Mouse (Mus musculus) left cerebral cortex, adult 11 months (tissue): Measurements from ENCODE around the gene Pak6.

Experiments used
- DNase-seq: peaks from one replicate; pipeline ENCODE4 v3.0.0; 2022; ENCODE audit warnings: low spot score

The Pak6 gene

DNA sequence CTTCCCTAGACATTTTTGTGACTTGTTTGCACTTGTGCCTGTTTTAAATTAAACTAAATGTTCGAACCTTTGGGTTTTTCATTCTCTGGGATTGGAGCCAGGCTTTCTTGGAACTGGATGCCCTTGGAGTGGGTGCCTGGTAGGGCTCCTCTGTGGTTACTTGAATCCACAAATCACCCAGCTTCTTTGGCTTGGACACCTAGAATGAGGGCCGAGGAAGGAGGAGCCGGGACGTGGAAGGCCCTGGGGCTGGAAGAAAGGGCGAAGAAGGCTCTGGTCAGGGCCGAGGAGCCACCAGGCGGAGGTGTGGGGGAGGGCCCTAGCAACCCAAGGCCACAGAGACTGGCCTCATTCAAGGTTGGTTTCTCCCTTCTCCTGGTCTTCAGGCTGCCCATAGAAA is 34.9 kb downstream of the Pak6 start:
- no peak for DNase-seq

DNA sequence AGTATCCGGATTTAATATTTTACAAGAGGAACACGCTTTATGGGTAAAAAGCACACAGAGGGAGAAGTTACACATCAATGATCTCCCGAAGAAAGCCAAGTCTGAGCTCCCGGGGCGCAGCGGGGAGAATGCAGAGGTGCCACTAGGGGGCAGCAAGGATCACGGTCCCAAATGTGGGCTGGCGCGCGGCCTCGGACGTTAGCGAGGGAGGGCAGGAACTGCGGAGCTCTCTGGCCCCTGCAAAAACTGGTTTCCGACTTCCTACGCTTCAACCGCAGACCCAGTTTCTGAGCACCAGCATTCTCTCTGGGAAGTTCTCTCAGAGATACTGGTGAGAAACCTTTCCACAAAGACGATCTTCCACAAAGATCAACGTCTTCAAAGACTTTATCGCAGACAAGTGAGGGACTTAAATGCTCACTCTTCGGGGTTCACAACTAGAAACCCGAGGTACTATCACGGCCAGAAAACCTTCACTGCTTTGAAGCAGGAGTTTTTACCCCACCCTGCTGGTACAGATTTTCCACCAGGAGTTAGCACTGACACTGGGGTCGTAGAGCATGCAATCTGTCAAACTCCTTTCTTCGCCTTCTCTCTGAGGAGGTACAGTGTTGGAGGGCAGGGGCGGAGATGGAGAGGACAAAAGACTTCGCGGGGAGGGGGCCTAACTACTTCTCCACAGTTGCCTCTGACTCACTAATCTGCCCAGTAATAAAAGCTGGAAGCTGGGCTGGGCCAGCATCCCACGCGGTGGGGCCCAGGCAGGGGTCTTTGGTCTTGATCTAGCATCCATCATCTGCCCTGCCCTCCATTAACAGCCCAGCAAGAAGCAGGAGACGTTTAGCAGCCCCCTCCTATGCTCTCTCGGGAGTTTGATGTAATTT is 37.3 kb downstream of the Pak6 start:
- no peak for DNase-seq

DNA sequence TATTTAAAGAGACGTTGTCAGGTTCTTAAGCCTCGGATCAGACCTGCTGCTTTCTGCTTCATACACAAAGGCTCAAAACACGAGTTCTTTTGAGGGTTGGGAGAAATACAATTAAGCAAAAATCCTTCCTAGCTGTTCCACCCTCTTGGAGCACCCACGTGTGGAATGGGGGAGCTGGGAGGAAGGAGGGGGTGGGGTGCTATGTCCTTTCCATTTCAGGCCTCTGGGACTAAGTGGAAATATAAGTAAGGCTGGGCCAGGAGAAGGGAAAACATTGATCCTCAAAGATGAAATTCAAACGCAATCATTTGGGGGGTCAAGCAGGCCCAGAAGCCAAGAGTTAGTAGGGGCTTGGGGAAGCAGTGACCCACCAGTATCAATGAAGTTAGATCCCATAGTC is 38.1 kb downstream of the Pak6 start:
- no peak for DNase-seq

DNA sequence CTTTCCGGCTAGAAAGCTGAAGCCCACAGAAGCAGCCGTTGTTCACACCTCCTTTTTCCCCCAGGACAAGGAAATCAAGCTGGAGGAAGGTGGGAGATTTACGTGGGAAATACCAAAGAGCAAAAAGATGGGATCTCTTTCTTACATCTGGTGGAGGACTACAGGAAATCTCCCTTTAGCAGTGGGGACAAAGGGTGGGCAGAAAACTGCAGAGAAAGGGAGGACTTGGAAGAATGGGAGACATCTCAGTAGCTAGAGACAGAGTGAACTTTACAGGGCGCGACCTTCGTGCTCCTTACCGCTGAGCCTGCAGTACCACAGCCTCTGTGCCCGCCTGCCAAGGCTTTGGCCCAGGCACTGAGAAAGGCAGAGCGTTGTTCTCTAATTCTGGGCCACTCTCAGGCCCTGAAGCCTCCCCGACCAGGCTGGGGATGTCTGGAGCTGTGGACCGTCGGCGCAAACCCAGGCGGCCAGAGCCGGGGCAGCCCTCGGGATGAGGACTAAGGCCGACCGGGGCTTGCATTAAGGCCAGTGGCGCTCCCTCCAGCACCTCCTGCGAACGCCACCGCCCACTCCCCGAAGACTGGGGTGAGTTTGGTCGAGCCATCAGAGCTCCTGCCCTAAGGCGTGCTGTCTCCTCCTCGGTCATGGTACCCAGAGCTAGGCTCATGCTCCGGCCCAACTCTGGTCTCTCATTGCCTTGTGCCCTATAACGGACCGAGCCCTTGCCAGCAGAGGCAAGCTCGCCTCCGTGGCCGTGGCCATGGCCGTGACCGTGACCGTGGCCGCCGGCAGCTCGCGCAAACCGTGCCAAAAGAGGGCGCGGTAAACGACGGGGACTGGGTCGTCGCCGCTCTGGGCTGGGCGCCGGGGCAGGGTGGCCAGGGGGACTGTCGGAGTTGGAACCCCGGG is 39.1 kb downstream of the Pak6 start:
- no peak for DNase-seq

DNA sequence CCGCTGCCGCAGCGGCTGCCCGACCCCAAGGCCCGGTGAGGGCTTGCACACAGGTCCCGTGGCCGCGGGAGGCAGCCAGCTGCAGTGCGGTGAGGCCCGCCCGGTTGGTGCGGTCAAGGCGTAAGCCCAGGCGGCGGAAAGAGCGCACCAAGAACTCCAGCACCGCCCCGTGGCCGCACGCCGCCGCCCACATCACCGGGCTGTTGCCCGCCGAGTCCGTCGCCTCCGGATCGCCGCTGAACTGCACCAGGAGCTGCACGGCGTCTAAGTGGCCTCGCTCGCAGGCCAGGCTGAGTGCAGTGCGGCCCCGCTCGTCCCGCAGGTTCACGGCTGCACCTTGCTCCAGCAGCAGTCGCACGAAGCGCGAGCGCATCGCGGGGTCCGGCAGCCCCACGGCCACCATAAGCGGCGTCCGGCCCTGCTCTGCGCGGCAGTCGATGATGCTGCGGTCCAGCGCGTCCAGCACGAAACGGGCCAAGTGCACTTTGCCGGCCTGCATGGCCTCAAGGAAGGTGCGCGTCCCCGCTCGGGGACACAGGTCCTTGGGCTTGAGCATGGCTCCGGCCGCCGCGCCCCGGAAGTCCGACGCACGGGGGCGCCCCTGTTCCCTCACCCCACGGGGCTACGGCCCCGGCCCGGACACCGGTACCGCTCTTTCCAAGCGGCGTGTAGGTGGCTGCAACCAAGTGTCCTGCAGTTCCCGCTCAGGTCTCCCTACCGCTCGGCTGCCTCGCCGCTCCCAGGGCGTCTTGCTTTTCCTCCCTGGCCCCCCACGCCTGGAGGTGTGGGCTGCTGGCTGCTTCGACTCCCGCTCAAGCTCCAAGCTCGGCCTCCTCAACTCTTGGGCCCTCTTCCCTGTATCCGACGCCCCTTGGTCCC is 40.0 kb downstream of the Pak6 start:
- no peak for DNase-seq

DNA sequence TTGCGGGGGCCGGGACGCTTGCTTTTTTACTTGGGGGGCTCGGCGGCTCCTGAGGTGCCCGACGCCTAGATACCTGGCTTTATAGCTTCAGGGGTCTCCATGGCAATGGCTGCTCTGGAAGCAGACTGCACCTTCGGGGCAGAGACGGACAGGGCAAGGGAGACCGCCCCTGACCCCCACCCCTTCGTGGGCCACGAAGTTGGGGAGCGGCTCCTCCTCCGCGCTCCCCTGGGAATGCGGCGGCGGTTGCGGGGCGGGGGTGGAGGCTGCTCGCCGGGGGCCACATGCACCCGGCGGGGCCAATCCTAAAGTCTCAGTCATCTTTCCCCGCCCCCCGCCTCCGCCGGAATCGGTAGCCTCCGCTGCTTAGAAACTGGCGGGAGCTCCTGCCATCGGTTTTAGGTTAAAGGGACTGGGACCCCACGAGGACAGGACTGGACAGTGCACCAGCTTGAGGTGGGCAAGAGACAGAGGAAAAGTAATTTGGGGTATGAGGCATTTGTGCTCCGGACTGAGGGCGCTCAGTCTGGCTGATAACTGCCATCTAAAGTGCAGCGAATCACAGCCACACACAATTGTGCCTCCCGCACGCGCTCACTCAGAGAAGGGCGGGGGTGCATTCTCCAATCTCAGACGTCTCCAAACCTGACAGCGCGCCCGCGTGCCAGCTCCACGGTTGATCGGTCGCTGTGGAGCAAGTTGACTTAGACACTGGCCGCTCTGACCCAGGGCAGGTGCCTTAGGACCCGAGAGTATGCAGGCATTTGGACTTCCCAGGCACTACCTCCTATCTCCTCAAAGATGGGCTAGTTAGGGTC is 41.0 kb downstream of the Pak6 start, which contains the start of gene Ankrd63:
TSS of gene Ankrd63 (minus strand) at position 51 of the 818 bp plus-strand sequence.
- no peak for DNase-seq

DNA sequence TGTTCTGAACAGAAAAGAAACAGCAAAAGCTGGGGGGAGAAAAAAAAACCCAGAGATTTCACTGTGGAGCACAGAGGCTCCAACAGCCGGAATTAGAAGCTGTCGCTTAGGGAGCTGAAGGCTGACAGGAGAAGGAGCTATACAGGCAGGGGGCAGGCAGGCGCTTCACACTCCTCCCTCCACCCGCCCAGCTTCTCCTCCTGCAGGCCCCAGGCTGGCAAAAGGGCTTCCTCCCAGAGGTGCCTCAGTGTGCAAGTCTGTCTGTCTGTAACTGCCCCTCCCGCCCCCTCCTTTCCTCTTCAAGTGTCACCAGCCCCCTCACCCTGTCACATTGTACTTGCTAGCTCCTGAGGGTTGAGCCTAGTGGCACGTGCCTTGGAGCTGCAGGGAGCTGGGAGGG is 43.3 kb downstream of the Pak6 start:
- peak; percentile 61 for DNase-seq

DNA sequence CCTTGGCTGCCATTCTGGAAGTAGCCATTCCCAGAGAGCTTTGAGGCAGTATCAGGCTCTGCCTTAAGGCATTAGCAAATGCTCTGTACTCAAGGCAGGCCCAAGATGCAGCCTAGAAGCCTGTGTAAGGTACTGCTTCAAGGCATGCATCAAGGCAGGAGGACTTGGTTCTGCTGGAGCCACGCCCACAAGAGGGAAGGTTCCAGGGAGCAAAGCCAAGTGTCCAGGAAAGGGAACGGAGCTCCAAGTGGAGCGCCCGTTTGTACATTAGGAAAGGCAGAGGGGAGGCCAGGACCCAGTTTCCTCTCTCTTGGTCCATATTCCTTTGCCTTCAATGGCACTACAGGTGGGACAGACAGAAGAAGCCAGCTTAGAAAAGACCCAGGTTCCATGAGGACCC is 45.4 kb downstream of the Pak6 start:
- no peak for DNase-seq

DNA sequence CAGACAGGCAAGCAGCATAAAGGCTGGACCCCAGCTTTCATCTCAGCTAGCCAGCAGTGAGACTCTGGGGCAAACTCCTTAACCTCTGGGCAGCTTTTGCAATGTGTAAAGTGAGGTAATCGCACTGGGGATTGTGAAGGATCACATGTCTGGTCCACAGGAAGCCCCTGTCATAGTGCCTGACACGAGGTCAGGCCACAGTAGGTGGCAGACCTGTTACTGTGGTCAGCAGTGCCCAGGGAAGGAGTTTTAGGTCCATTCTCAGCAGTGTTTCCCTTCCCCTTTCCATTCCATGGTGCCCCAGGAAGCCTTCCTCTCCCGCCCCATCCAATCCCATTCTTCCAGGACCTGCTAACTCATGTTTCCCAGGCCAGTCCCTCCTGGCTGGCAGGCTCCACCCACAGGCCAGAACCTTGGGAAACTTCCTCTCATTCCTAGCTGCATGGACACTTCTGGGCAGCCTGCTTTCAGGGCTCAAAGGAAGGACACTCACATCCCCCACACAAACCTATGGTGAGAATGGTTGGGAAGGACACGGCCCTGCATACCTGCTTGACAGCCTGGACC is 46.6 kb downstream of the Pak6 start:
- DNase-seq = no peak

DNA sequence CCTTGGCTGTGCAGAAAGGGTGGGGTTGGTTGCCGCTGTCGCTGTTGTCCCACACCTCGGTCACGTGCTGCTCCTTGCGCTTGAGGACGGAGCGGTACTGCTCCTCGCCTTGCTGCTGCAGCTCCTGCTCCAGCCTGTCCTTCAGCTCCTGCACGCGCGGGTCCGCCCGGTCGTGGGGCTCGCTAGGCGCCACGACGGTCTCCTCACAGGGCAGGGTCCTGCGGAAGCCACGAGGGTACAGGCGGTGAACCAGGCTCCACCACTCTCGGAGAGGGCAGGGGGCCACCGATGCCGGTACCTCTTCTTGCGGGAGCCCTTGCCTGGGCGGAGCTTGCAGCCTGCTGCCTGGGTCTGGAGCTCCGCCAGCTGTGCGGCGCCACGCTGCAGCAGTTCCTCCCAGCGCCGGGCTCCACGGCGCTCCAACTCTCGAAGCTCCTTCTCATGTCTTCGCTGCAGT is 48.0 kb downstream of the Pak6 start:
- DNase-seq = no peak

DNA sequence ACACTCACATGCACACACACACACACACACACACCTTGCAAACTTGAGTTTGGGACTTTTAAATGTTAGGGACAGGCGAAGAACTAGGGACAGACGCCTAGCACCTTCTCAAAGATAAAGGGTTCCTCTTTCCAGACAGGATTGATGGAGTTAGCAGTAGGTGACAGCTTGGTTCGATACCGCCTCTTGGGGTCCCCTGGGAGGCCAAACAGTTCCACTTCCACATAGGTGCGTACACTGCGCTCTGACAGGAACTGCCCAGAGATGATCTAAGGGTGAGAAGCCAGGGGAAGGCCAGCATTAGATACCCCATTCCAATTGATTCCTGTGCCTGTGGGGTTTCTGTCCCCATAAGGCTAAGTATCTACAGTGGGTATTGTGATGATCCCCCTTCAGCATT is 50.5 kb downstream of the Pak6 start:
- DNase-seq = no peak

DNA sequence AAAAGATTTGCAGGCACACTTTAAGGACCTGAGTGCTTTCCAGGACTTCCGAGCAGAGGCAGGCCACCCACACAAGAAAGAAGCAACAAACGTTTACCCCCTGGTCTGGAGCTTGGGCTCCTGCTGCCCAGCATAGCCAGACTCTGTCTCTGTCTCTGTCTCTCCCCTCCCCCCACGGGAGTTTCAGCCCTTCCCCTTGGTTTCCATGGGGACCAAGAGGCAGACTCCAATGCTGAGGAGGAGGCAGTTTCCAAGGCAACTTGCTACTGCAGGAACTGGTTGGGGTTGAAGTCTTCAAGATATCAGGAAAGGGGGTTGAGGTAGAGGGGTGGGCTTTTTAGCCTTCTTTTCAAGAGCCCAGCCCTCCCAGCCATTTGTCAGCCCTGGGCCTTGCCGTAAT is 51.1 kb downstream of the Pak6 start:
- no peak for DNase-seq

DNA sequence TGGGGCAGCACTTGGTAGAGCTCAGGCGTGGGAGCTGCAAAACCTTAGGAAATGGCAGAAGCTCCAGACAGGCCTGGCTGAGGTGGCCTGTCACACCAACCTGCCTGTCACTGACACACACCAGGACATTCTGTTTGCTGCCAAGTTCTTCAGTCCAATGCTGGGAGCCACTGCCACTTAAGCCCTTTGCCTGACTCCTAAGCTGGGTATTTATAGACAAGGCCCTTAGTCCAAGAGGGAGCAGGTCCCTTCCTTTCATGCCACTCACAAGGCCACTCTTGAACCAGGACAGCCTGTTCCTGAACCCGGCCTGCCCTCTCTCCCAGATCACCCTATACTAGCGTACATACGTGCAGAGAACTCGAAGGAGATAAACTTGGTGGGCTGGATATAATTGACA is 53.6 kb downstream of the Pak6 start:
- DNase-seq = no peak

DNA sequence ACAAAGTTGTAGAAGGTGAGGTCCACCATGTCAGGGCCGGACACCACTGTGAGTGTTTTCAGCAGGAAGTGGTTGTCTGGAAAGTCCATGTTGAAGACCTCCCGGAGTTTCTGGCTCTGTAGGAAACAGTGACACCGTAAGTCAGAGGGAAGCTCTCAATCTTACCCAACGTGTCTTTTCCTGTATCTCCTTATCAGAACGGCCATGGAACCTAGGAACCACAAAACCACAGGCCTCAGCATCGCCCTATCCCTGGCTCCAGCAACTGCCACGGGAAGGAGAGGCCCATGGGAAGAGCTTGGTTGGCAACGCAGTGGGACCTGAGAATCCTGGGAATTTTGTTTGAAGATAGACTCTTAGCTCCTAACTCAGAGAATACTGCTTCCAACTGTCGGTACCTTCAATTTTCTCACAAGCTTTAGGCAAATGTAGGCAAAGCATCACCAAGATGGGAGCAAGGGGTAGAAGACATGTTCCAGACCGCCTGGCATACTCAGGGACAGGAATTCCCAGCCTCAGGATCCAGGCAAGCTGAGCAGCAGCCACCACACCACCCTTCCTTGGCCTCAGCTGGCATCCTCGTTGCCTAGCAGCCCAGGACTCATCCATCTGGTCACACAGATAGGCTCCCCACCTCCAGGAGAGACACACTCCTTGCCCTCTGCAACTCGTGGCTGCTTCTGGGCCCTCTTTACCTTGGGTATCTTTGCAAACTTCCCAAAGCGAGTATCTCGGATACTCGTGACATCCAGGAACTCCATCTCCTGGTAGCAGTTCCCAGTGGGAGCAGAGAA is 60.8 kb downstream of the Pak6 start:
- DNase-seq = no peak

DNA sequence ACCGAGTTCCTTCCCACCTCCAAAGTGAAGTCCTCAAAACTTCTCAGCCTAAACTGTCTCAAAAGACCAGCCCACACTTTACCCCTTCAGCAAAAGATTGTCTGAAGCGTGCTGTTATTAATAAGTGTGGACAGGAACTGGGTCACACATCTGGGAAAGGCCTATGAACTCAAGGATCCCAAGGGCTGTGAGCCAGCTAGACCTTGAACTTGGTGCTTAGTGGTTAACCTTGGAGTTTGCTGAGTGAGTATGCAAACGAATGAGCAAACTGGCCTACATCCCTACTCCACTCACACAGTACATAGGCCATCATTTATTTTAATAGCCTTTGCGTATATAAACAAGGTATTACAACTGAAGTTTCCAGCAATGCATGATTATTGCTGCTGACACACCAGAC is 62.4 kb downstream of the Pak6 start:
- DNase-seq = no peak

DNA sequence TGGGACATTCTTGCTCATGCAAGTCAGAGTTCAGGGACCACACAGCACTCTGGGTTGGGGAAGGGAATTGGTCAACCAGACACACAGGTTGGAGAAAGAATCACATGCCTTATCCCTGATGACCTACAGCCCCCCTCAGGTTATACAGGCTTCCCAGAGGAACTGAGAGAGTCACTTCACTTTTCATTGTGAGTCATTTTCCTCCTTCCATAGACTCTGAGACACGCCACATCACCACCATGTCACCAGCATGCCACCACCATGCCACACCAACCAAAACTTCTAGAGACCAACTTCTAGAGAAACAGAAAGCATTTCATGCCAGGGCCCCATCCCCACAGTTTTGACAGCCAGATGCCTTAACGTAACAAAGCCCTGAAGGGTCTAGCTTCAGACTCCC is 63.8 kb downstream of the Pak6 start:
- DNase-seq = no peak

DNA sequence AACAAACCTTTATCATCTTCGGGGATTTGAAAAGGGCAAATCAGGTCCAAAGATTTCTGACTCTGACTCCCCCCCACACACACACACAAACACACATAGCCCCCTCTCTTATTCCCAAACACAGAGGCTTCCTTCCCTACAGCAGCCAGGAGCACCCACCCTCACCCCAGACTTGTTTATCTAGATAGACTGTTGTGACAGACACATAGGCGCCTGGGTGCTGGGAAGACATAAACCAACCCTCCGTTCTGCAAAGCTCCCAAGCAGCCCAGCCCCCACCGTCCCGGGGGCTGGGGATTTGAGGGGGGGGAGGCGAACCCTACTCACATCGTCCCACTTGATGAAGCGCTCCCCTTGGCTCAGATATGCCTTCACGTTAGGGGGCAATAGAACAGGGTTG is 64.8 kb downstream of the Pak6 start:
- no peak for DNase-seq

DNA sequence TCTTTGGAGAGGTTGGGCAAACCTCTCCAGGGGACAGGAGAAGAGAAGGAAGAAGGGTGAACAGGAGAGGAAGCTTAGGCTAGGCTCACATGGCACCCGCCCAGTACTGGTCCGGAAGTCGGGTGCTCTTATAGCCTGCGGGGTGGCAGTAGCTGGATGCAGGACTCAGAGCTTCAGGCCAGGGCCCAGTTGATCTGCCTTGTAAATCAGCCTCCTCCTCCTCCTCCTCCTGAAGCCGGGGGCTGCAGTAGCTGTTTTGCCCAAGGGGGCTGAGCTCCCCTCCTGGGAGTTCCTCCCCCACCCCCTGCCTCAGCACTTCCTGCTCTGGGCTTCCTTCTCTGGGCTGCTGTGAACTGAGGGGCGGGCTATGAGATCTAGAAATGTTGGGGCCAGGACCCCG is 65.2 kb downstream of the Pak6 start, which contains the start of gene Plcb2:
TSS of gene Plcb2 (minus strand) at position 102 of the 400 bp plus-strand sequence.
- DNase-seq = no peak

DNA sequence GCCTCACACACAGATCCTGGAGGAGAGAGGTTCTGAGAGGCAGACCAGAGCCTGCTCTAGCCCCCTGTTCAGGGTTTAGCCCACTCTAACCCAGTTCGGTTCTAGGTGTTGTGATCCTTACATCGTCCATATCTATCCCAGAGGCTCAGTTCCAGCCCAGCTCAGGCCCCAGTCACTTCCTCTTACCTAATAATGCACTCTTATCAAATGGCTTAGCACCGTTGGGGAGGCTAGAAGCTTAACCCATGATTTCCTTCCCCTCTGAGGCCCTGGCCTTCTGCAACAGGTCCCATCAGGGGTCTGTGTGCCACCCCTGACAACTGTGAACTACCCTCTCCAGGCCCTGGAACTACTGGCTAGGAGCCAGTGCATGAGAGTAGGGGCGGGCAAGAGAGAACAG is 66.1 kb downstream of the Pak6 start:
- no peak for DNase-seq
